Mouse (Mus musculus) limb, embryonic 12.5 days (tissue): Measurements from ENCODE around the gene Olfr543. TPM values are rescaled to one million over a fixed set of nuclear protein-coding genes. Genes with fewer than 3 reads are reported as not detected.

ENCODE experiments used
- polyA plus RNA-seq: library from polyadenylated mRNA; unstranded; fragments of >200 nt; fragmentation: Nextera tagmentation; extraction: Ambion mirVana; gene quantifications from 2 replicates; pipeline ENCODE4 v1.2.1, GENCODE M21; 2016

Gene Olfr543
- polyA plus RNA-seq, 1 experiment from 2014 or later: 0.33 TPM

Other genes with a start within 250 kb of the Olfr543 start
- gene Rhog, start 225.6 kb downstream of the Olfr543 start, polyA plus RNA-seq: 47.8 and 50.4 TPM in 2 replicates
- 17.7 and 25.3 TPM in 2 replicates for gene Stim1, start 213.9 kb downstream of the Olfr543 start, polyA plus RNA-seq
- gene Rrm1, start 40.0 kb downstream of the Olfr543 start, polyA plus RNA-seq: 190 and 192 TPM in 2 replicates
- gene Olfr544, start 6.6 kb upstream of the Olfr543 start, polyA plus RNA-seq: not detected in 2 replicates
- gene Olfr545, start 17.9 kb upstream of the Olfr543 start, polyA plus RNA-seq: 0.09 TPM in 1 of 2 replicates, not detected in the other
- gene Olfr547, start 53.1 kb upstream of the Olfr543 start, polyA plus RNA-seq: not detected in 2 replicates
- not detected in 2 replicates for gene Olfr548-ps1, start 59.2 kb upstream of the Olfr543 start, polyA plus RNA-seq
- gene Olfr549, start 68.2 kb upstream of the Olfr543 start, polyA plus RNA-seq: not detected in 2 replicates
- 0.44 and 0.59 TPM in 2 replicates for gene Trim21, start 83.8 kb upstream of the Olfr543 start, polyA plus RNA-seq
- gene Olfr550, start 89.8 kb upstream of the Olfr543 start, polyA plus RNA-seq: not detected in 2 replicates
- gene Olfr551, start 110.2 kb upstream of the Olfr543 start, polyA plus RNA-seq: not detected in 2 replicates
- gene Olfr552, start 116.1 kb upstream of the Olfr543 start, polyA plus RNA-seq: not detected in 2 replicates
- not detected in 2 replicates for gene Olfr553, start 136.5 kb upstream of the Olfr543 start, polyA plus RNA-seq
- gene Olfr554, start 156.8 kb upstream of the Olfr543 start, polyA plus RNA-seq: not detected in 2 replicates
- not detected in 2 replicates for gene Olfr555, start 177.1 kb upstream of the Olfr543 start, polyA plus RNA-seq
- gene Olfr556, start 183.2 kb upstream of the Olfr543 start, polyA plus RNA-seq: not detected in 2 replicates
- gene Trim68, start 205.6 kb upstream of the Olfr543 start, polyA plus RNA-seq: 14.9 and 15.0 TPM in 2 replicates
- gene Olfr557, start 214.2 kb upstream of the Olfr543 start, polyA plus RNA-seq: not detected in 2 replicates
- gene Olfr558, start 220.5 kb upstream of the Olfr543 start, polyA plus RNA-seq: not detected in 2 replicates
- gene Olfr33, start 237.4 kb upstream of the Olfr543 start, polyA plus RNA-seq: not detected in 2 replicates
- not detected in 2 replicates for gene Olfr559, start 245.8 kb upstream of the Olfr543 start, polyA plus RNA-seq